Mouse (Mus musculus): ENCODE data around the gene Rc3h1.

DNA sequence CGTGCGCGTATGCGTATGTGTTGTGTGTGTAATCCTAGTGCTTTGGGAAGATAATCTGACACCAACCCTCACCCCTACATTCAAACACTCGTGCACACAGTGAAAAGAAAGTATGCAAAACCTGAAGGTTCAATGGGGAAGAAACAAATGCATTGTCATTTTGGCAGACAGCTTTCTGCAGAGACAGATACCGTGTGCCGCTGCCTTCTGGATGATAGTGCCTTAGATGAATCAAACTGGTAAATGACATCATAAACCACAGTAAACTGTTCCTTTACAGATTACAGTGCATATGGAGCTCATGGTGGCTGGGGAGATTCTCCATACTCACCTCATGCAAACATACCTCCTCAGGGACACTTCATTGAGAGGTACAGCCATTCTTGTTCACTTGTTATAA, 57.0 kb downstream of the Rc3h1 start:
- TF ChIP-seq CTCF (IDR thresholded peaks at IDR 0.05; ENCODE audit: low read depth, low read length), result no peak
- no peak for TF ChIP-seq POLR2A (IDR thresholded peaks at IDR 0.05; ENCODE audit: extremely low read depth, insufficient read depth, low read length)
